ENCODE assay signal across 9 mouse cellular contexts in the genomic region with DNA sequence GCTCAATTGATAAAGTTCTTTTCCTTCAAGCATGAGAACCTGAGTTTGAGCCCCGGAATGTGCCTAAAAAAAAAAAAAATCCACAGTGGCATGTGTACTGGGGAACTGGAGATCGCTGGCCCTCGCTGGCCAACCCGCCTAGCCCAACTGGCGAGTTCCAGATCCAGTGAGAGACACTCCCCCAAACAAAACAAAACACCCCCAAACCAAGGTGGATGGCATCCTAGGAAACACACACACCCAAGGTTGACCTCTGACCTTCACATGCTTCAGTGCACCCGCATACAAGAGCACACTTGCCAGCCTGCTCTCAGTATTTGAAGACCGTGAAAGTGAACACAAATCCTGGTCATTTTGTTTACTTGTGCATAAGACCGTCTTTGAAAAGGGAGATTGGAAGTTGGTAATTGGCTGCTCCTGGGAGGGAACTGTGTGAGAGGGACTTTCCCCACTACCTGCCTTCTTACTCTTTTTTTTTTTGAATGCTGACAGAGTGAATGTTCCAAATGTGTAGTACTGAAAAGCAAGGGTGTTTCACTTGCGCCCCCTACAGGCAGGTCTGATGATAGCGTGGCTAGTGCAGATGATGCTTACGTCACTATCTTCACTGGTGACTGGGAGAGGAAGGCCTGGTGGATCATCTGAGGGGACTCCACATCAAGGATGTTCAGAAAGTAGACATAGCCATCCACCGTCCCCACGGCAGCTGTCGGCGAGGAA. TPM values are rescaled to one million over a fixed set of nuclear protein-coding genes. Genes with fewer than 3 reads are reported as not detected.
DNase-seq lines count a peak whose midpoint lies in the region; ATAC-seq and TF ChIP-seq lines count a peak whose summit lies in the region.
"Had no signal": no experiment of that assay in that cellular context is flagged by ENCODE, and none has a peak within 500 bp of the region (broad histone marks: within the 10 kb centered on the region; RNA-seq: fewer than 3 reads in every experiment).

No protein-coding gene starts in this region.

- peaks cover 42% of the 10 kb centered on the region for H3K4me1 ChIP-seq in E14TG2a.4 (replicated peaks; ENCODE audit: low read depth, low read length)
- H3K4me1 ChIP-seq in liver, postnatal 0 days (ENCODE audit: insufficient read depth) = no peaks in the 10 kb centered on the region
- H3K4me1 ChIP-seq: hindbrain, embryonic 15.5 days had no signal

- no peak overlapping the region for H3K9ac ChIP-seq in liver, postnatal 0 days (replicated peaks)
- H3K9ac ChIP-seq: hindbrain, embryonic 15.5 days had no signal

- peak; percentile 82 for TF ChIP-seq CTCF in E14TG2a.4 (conservative IDR thresholded peaks at IDR 0.05; ENCODE audit: low read length)
- peak; percentile 83 for TF ChIP-seq CTCF in liver, postnatal 0 days (IDR thresholded peaks at IDR 0.05; ENCODE audit: low read depth)

- H3K4me3 ChIP-seq in E14TG2a.4 (replicated peaks; ENCODE audit: low read length) = peak overlapping the region; percentile 46
- H3K4me3 ChIP-seq in liver, postnatal 0 days (ENCODE audit: low read depth, low read length) = no peak overlapping the region
- H3K4me3 ChIP-seq: hindbrain, embryonic 15.5 days had no signal

- no peak for ATAC-seq in liver, postnatal 0 days

- H3K9me3 ChIP-seq in E14TG2a.4 (ENCODE audit: low read length) = no peaks in the 10 kb centered on the region
- H3K9me3 ChIP-seq in liver, postnatal 0 days (ENCODE audit: low read length) = no peaks in the 10 kb centered on the region
- H3K9me3 ChIP-seq: hindbrain, embryonic 15.5 days had no signal

- H3K4me2 ChIP-seq in liver, postnatal 0 days (ENCODE audit: low read depth, low read length) = no peak overlapping the region
- H3K4me2 ChIP-seq: hindbrain, embryonic 15.5 days had no signal

- H3K27ac ChIP-seq in liver, postnatal 0 days (ENCODE audit: low read depth) = no peak overlapping the region
- H3K27ac ChIP-seq: hindbrain, embryonic 15.5 days had no signal

- TF ChIP-seq EP300 in liver, postnatal 0 days (IDR thresholded peaks at IDR 0.05; ENCODE audit: low read depth) = no peak

- 51% methylated on average over 15 of the region's 15 CpGs for WGBS in liver, postnatal 0 days (ENCODE audit: insufficient replicate concordance)

- peaks cover 9% of the 10 kb centered on the region for H3K27me3 ChIP-seq in E14TG2a.4 (ENCODE audit: insufficient read depth, low read length)
- H3K27me3 ChIP-seq in liver, postnatal 0 days (ENCODE audit: insufficient read depth, low read length) = no peaks in the 10 kb centered on the region
- H3K27me3 ChIP-seq: hindbrain, embryonic 15.5 days had no signal

- H3K36me3 ChIP-seq in E14TG2a.4 (ENCODE audit: insufficient read depth, low read length) = no peaks in the 10 kb centered on the region
- H3K36me3 ChIP-seq in liver, postnatal 0 days (replicated peaks; ENCODE audit: insufficient read depth, low read length) = no peaks in the 10 kb centered on the region
- H3K36me3 ChIP-seq: hindbrain, embryonic 15.5 days had no signal

- DNase-seq in 3134 (ENCODE audit: extremely low read depth, insufficient read length, low spot score) = peak; percentile 49
- DNase-seq in c-Kit-positive CD71-positive TER-119-negative erythroid progenitor cells, embryonic 14.5 days (ENCODE audit: low read depth) = peak; percentile 62
- DNase-seq in frontal cortex, postnatal 14 days (ENCODE audit: low spot score in 2 of 2) = peak; percentile 37 to 63
- DNase-seq in kidney, postnatal 25 days = peak; percentile 66 to 75
- peak; percentile 71 for DNase-seq in liver, postnatal 0 days
- peak; percentile 83 to 86 for DNase-seq in right cerebral cortex, adult 2 months (ENCODE audit: low spot score in 2 of 2)
- peak; percentile 52 for DNase-seq in urinary bladder, adult 2 months (ENCODE audit: low spot score)

RNA-seq across cellular contexts. Expression of a gene that starts 59.6 kb away (rescaled TPM):
- polyA plus RNA-seq in liver, postnatal 0 days (2015; fragmentation: Nextera tagmentation; extraction: Ambion mirVana) = 151 and 198 TPM in 2 replicates
- polyA plus RNA-seq in urinary bladder, adult 2 months (2012; rRNA removed) = 478 and 508 TPM in 2 replicates
